Mouse (Mus musculus) liver, postnatal 0 days (tissue): Measurements from ENCODE around the gene Dgcr2. TPM values are rescaled to one million over a fixed set of nuclear protein-coding genes. Genes with fewer than 3 reads are reported as not detected.

ENCODE experiments used
- ATAC-seq: fragments of 200-750 bp; cut with Nextera tagmentation; 2 replicates; pipeline ENCODE4 v1.8.0; 2017; ENCODE audit warnings: mild to moderate bottlenecking, moderate library complexity
- DNase-seq: peaks from one replicate; pipeline ENCODE4 v3.0.0-alpha.2; 2016
- H3K27ac ChIP-seq: fragments of 300-500 bp; sonication (generic); 2 replicates; pipeline ENCODE4 v1.5.1; 2014; ENCODE audit warnings: antibody characterized with exemption, moderate library complexity, mild to moderate bottlenecking, low read depth
- H3K27me3 ChIP-seq: fragments of 300-500 bp; sonication (generic); 2 replicates; pipeline ENCODE4 v1.6.1; 2014; ENCODE audit warnings: low read length, control low read depth, mixed read lengths; ENCODE audit not compliant: insufficient read depth
- H3K36me3 ChIP-seq: fragments of 300-500 bp; sonication (generic); replicated peaks from 2 replicates; pipeline ENCODE4 v1.6.1; 2014; ENCODE audit warnings: mild to moderate bottlenecking, control low read depth, low read length, moderate library complexity, mixed read lengths; ENCODE audit not compliant: insufficient read depth
- H3K4me1 ChIP-seq: fragments of 300-500 bp; sonication (generic); 2 replicates; pipeline ENCODE4 v1.6.1; 2014; ENCODE audit warnings: antibody characterized with exemption, mild to moderate bottlenecking, control low read depth; ENCODE audit not compliant: insufficient read depth
- H3K4me2 ChIP-seq: fragments of 300-500 bp; sonication (generic); 2 replicates; pipeline ENCODE4 v1.6.1; 2014; ENCODE audit warnings: low read depth, mild to moderate bottlenecking, low read length, moderate library complexity, mixed read lengths
- H3K4me3 ChIP-seq: fragments of 300-500 bp; sonication (generic); 2 replicates; pipeline ENCODE4 v1.5.1; 2014; ENCODE audit warnings: low read depth, low read length
- H3K9ac ChIP-seq: fragments of 300-500 bp; sonication (generic); replicated peaks from 2 replicates; pipeline ENCODE4 v1.6.1; 2014; ENCODE audit warnings: mild to moderate bottlenecking, moderate library complexity
- H3K9me3 ChIP-seq: fragments of 300-500 bp; sonication (generic); 2 replicates; pipeline ENCODE4 v1.6.1; 2016; ENCODE audit warnings: mild to moderate bottlenecking, control low read depth, low read length, mixed read lengths
- CTCF ChIP-seq: sonication (generic); IDR thresholded peaks from 2 replicates; pipeline ENCODE4 v1.5.1; 2016; ENCODE audit warnings: antibody characterized with exemption, low read depth
- EP300 ChIP-seq: IDR thresholded peaks from 2 replicates; pipeline ENCODE4 v1.6.1; 2016; ENCODE audit warnings: antibody characterized with exemption, low read depth, mild to moderate bottlenecking
- WGBS: fragments of 180-500 bp; shearing (Covaris S2); extraction: QIAGEN DNeasy Blood & Tissue Kit; methylation state at CpG from one replicate; pipeline ENCODE4 v1.1.7; 2014; ENCODE audit not compliant: insufficient replicate concordance; 5-methylcytosine and 5-hydroxymethylcytosine counted together
- polyA plus RNA-seq: library from polyadenylated mRNA; unstranded; fragments of >200 nt; fragmentation: Nextera tagmentation; extraction: Ambion mirVana; gene quantifications from 2 replicates; pipeline ENCODE4 v1.2.1, GENCODE M21; 2015

Gene Dgcr2
- polyA plus RNA-seq, 1 experiment from 2014 or later, result 18.0 TPM

- TF ChIP-seq EP300 (peak; percentile 40; the same call in 1 of the 2 replicates), CTCF (peak; percentile 76)
- peaks cover 7% of the 10 kb centered on the region; the same call in 1 of the 2 replicates for H3K36me3 ChIP-seq
- WGBS, result 3% methylated on average over 9 of the region's 9 CpGs
- ATAC-seq (peak; percentile 78), DNase-seq (peak; percentile 77)
- H3K4me1 ChIP-seq, result peaks cover 10% of the 10 kb centered on the region
- peak overlapping the region; percentile 99 for H3K4me2 ChIP-seq
- no peaks in the 10 kb centered on the region for H3K27me3 ChIP-seq
- H3K27ac ChIP-seq, result peak overlapping the region; percentile 87
- H3K9me3 ChIP-seq, result no peaks in the 10 kb centered on the region
- peak overlapping the region; percentile 71 for H3K4me3 ChIP-seq
- peak overlapping the region; percentile 78 for H3K9ac ChIP-seq
Measured at GRCm38 (mm10) chr16:17928627-17929104, 30.3 kb upstream of the Dgcr2 start.

GRCm38 (mm10) chr16:17928087-17928580 lies 29.8 kb upstream of the Dgcr2 start, which contains the start of gene Slc25a1:
TSS of gene Slc25a1 (minus strand) at chr16:17928219.
- Histone ChIP-seq H3K4me1 (peaks cover 10% of the 10 kb centered on the region), H3K27ac (peak within 1 kb of the TSS; percentile 87), H3K4me2 (peak within 1 kb of the TSS; percentile 99), H3K27me3 (no peaks in the 10 kb centered on the region), H3K36me3 (peaks cover 7% of the 10 kb centered on the region; the same call in 1 of the 2 replicates), H3K9me3 (no peaks in the 10 kb centered on the region), H3K9ac (peak within 1 kb of the TSS; percentile 78), H3K4me3 (peak within 1 kb of the TSS; percentile 71)
- whole genome bisulfite sequencing, result under 1% methylated on average over 46 of the region's 47 CpGs
- TF ChIP-seq EP300 (no peak), CTCF (no peak)
- peak; percentile 86 for DNase-seq
- peak; percentile 74 for ATAC-seq

- DNase-seq (peak; percentile 65), ATAC-seq (peak; percentile 29)
- 3% methylated on average over 65 of the region's 72 CpGs for WGBS
- Histone ChIP-seq H3K4me2 (peak overlapping the region; percentile 99), H3K27ac (peak overlapping the region; percentile 87), H3K4me1 (peaks cover 13% of the 10 kb centered on the region), H3K9ac (peak overlapping the region; percentile 78), H3K9me3 (no peaks in the 10 kb centered on the region), H3K4me3 (peak overlapping the region; percentile 71), H3K27me3 (no peaks in the 10 kb centered on the region), H3K36me3 (peaks cover 7% of the 10 kb centered on the region; the same call in 1 of the 2 replicates)
- no peak for TF ChIP-seq EP300
- TF ChIP-seq CTCF, result no peak
Measured at GRCm38 (mm10) chr16:17927351-17928082, 29.2 kb upstream of the Dgcr2 start.

- H3K27me3 ChIP-seq, result no peaks in the 10 kb centered on the region
- peak; percentile 30 for ATAC-seq
- H3K4me2 ChIP-seq, result peak overlapping the region; percentile 88
- peaks cover 7% of the 10 kb centered on the region; the same call in 1 of the 2 replicates for H3K36me3 ChIP-seq
- peak overlapping the region; percentile 84 for H3K9ac ChIP-seq
- peak overlapping the region; percentile 74 for H3K4me3 ChIP-seq
- H3K9me3 ChIP-seq, result no peaks in the 10 kb centered on the region
- no peak for DNase-seq
- TF ChIP-seq EP300, result no peak
- TF ChIP-seq CTCF, result no peak
- peak overlapping the region; percentile 72 for H3K27ac ChIP-seq
- WGBS, result under 1% methylated on average over 14 of the region's 14 CpGs
- H3K4me1 ChIP-seq, result peaks cover 18% of the 10 kb centered on the region
Measured at GRCm38 (mm10) chr16:17922163-17922538, 23.8 kb upstream of the Dgcr2 start.

- 1% methylated on average over 47 of the region's 47 CpGs for WGBS
- DNase-seq (peak; percentile 96), ATAC-seq (peak; percentile 95)
- Histone ChIP-seq H3K9ac (peak overlapping the region; percentile 84), H3K27ac (peak overlapping the region; percentile 83), H3K27me3 (0 out of 2 replicates have a peak, but pooled peaks cover 1% of the 10 kb centered on the region), H3K4me2 (peak overlapping the region; percentile 88), H3K4me1 (peaks cover 17% of the 10 kb centered on the region), H3K9me3 (no peaks in the 10 kb centered on the region), H3K36me3 (peaks cover 7% of the 10 kb centered on the region; the same call in 1 of the 2 replicates), H3K4me3 (peak overlapping the region; percentile 74)
- TF ChIP-seq CTCF, result peak; percentile 66
- TF ChIP-seq EP300, result no peak
Measured at GRCm38 (mm10) chr16:17921325-17922162, 23.2 kb upstream of the Dgcr2 start.
